Mouse (Mus musculus) CH12.LX (cell line): ENCODE measurements around the gene Olfr766-ps1. TPM values are rescaled to one million over a fixed set of nuclear protein-coding genes. Genes with fewer than 3 reads are reported as not detected.

ENCODE experiments used
- DNase-seq: peaks from one replicate; pipeline ENCODE4 v3.0.0-alpha.2; 2013; ENCODE audit errors: extremely low read depth
- H3K27ac ChIP-seq: 2 replicates; pipeline ENCODE4 v1.5.1; 2012; ENCODE audit warnings: low read depth, mild to moderate bottlenecking, control low read depth, moderate library complexity; ENCODE audit not compliant: insufficient read depth
- H3K27me3 ChIP-seq: replicated peaks from 2 replicates; pipeline ENCODE3; 2012; ENCODE audit warnings: inconsistent platforms
- H3K36me3 ChIP-seq, 2 experiments: replicated peaks in 1 of 2; 2 replicates each; pipeline versions ENCODE3 to v1.6.1; 2012; ENCODE audit warnings: inconsistent platforms in 1 of 2, low read length in 1 of 2, mild to moderate bottlenecking in 1 of 2, mixed read lengths in 1 of 2, moderate library complexity in 1 of 2; ENCODE audit not compliant: control insufficient read depth in 1 of 2, insufficient read depth in 1 of 2
- H3K4me1 ChIP-seq, 2 experiments: 2 replicates each; pipeline ENCODE4 v1.6.1; 2012; ENCODE audit warnings: inconsistent platforms in 1 of 2, moderate library complexity in 1 of 2; ENCODE audit not compliant: insufficient read depth in 2 of 2, control insufficient read depth in 1 of 2
- H3K4me2 ChIP-seq: 2 replicates; pipeline ENCODE4 v1.6.1; 2012; ENCODE audit warnings: low read depth, mild to moderate bottlenecking, control low read depth; ENCODE audit not compliant: poor library complexity, insufficient read depth, severe bottlenecking
- H3K4me3 ChIP-seq, 3 experiments: fragments of 150-350 bp in 1 of 3; sonication (generic) in 1 of 3; replicated peaks in 1 of 3; 2 replicates each; pipeline versions ENCODE3 to v1.5.1; 2011 to 2012; ENCODE audit warnings: low read depth in 2 of 3, low read length in 2 of 3, mild to moderate bottlenecking in 2 of 3, moderate library complexity in 2 of 3, control low read depth in 1 of 3, improper control_type of control experiment in 1 of 3, inconsistent platforms in 1 of 3, mixed read lengths in 1 of 3; ENCODE audit not compliant: poor library complexity in 1 of 3
- H3K79me2 ChIP-seq: replicated peaks from 2 replicates; pipeline ENCODE4 v1.6.1; 2012; ENCODE audit warnings: mild to moderate bottlenecking, moderate library complexity; ENCODE audit not compliant: control insufficient read depth, poor library complexity, insufficient read depth, severe bottlenecking; ENCODE audit errors: extremely low read depth
- H3K9ac ChIP-seq: 2 replicates; pipeline ENCODE4 v1.6.1; 2012; ENCODE audit warnings: low read depth, mild to moderate bottlenecking, control low read depth, moderate library complexity; ENCODE audit not compliant: insufficient read depth
- H3K9me3 ChIP-seq: replicated peaks from 2 replicates; pipeline ENCODE3; 2012; ENCODE audit warnings: low read length, inconsistent platforms, mixed read lengths
- BHLHE40 ChIP-seq: IDR thresholded peaks from 2 replicates; pipeline ENCODE4 v1.6.1; 2011; ENCODE audit warnings: mild to moderate bottlenecking, low read depth, low read length, improper control_type of control experiment
- CHD1 ChIP-seq: IDR thresholded peaks from 2 replicates; pipeline ENCODE4 v1.6.1; 2012; ENCODE audit warnings: low read depth, low read length, improper control_type of control experiment, inconsistent platforms
- CTCF ChIP-seq, 2 experiments: IDR thresholded peaks in 1 of 2; conservative IDR thresholded peaks in 1 of 2; 2 replicates each; pipeline ENCODE4 v1.5.1; 2011 to 2012; ENCODE audit warnings: low read depth in 2 of 2, low read length in 2 of 2, improper control_type of control experiment in 1 of 2, inconsistent platforms in 1 of 2, mild to moderate bottlenecking in 1 of 2, moderate library complexity in 1 of 2
- E2F4 ChIP-seq: IDR thresholded peaks from 2 replicates; pipeline ENCODE4 v1.6.1; 2011; ENCODE audit warnings: low read depth, low read length, improper control_type of control experiment; ENCODE audit not compliant: insufficient replicate concordance
- ETS1 ChIP-seq: conservative IDR thresholded peaks from 2 replicates; pipeline ENCODE4 v1.6.1; 2012; ENCODE audit warnings: low read depth, mild to moderate bottlenecking, inconsistent platforms, low read length, improper control_type of control experiment, moderate library complexity
- GABPA ChIP-seq: IDR thresholded peaks from 2 replicates; pipeline ENCODE4 v1.6.1; 2012; ENCODE audit warnings: low read depth, low read length, improper control_type of control experiment, inconsistent platforms; ENCODE audit not compliant: insufficient replicate concordance
- HCFC1 ChIP-seq: IDR thresholded peaks from 2 replicates; pipeline ENCODE4 v1.6.1; 2012; ENCODE audit warnings: low read depth, mild to moderate bottlenecking, inconsistent platforms, low read length, improper control_type of control experiment
- JUND ChIP-seq: conservative IDR thresholded peaks from 2 replicates; pipeline ENCODE4 v1.6.1; 2011; ENCODE audit warnings: low read depth, low read length, improper control_type of control experiment
- KAT2A ChIP-seq: IDR thresholded peaks from 2 replicates; pipeline ENCODE4 v1.6.1; 2012; ENCODE audit warnings: low read length, improper control_type of control experiment, inconsistent platforms; ENCODE audit not compliant: insufficient replicate concordance
- MAX ChIP-seq: IDR thresholded peaks from 2 replicates; pipeline ENCODE4 v1.6.1; 2011; ENCODE audit warnings: low read length, improper control_type of control experiment
- MYC ChIP-seq: IDR thresholded peaks from 2 replicates; pipeline ENCODE4 v1.6.1; 2011; ENCODE audit warnings: low read depth, mild to moderate bottlenecking, improper control_type of control experiment, low read length
- NRF1 ChIP-seq: IDR thresholded peaks from 2 replicates; pipeline ENCODE4 v1.6.1; 2014; ENCODE audit warnings: low read depth, mild to moderate bottlenecking, inconsistent platforms, low read length, improper control_type of control experiment, moderate library complexity
- PAX5 ChIP-seq: IDR thresholded peaks from 2 replicates; pipeline ENCODE4 v1.6.1; 2012; ENCODE audit warnings: low read length, inconsistent platforms, mixed read lengths
- POLR2AphosphoS2 ChIP-seq: IDR thresholded peaks from 2 replicates; pipeline ENCODE4 v1.6.1; 2011; ENCODE audit warnings: low read depth, low read length, improper control_type of control experiment
- SIN3A ChIP-seq: IDR thresholded peaks from 2 replicates; pipeline ENCODE4 v1.6.1; 2012; ENCODE audit warnings: low read length, improper control_type of control experiment, inconsistent platforms
- SMC3 ChIP-seq: IDR thresholded peaks from 2 replicates; pipeline ENCODE4 v1.6.1; 2011; ENCODE audit warnings: low read depth, low read length, improper control_type of control experiment
- TCF12 ChIP-seq: IDR thresholded peaks from 2 replicates; pipeline ENCODE4 v1.6.1; 2014; ENCODE audit warnings: low read depth, mild to moderate bottlenecking, inconsistent platforms, low read length, improper control_type of control experiment
- UBTF ChIP-seq: IDR thresholded peaks from 2 replicates; pipeline ENCODE4 v1.6.1; 2012; ENCODE audit warnings: low read depth, mild to moderate bottlenecking, inconsistent platforms, low read length, improper control_type of control experiment, moderate library complexity
- USF1 ChIP-seq: IDR thresholded peaks from 2 replicates; pipeline ENCODE4 v1.6.1; 2014; ENCODE audit warnings: low read depth, mild to moderate bottlenecking, inconsistent platforms, low read length, improper control_type of control experiment
- ZKSCAN1 ChIP-seq: IDR thresholded peaks from 2 replicates; pipeline ENCODE4 v1.6.1; 2012; ENCODE audit warnings: low read depth, inconsistent platforms, low read length, improper control_type of control experiment, borderline replicate concordance
- dilution Hi-C: fragments of 300-500 bp; cut with MboI; formaldehyde crosslinking; loops from 2 replicates; pipeline ENCODE4 v1.14.3; 2020; ENCODE audit warnings: low sequenced_read_pairs; ENCODE audit not compliant: extremely low pct_unique_long_range_greater_than_20kb, extremely low pct_ligation_motif_present
- in situ Hi-C: fragments of 300-500 bp; cut with MboI; formaldehyde crosslinking; loops from 3 replicates; pipeline ENCODE4 v1.14.3; 2019; ENCODE audit warnings: low sequenced_read_pairs, low pct_ligation_motif_present, low pct_unique_long_range_greater_than_20kb, mixed read lengths
- polyA plus RNA-seq: library from polyadenylated mRNA; unstranded; fragments of >175 nt; gene quantifications from 2 replicates; pipeline ENCODE4 v1.2.1, GENCODE M21; 2012; ENCODE audit warnings: low read depth; ENCODE audit not compliant: insufficient read length
- total RNA-seq, 2 experiments: library from RNA; depleted of rRNA; stranded (reverse); fragments of 300-350 nt in 1 of 2; fragments of >200 nt in 1 of 2; gene quantifications; 2 replicates each; pipeline ENCODE4 v1.2.3; 2012 to 2014

The Olfr766-ps1 gene
- total RNA-seq (2012; rRNA removed): not detected in 2 replicates
- total RNA-seq (2014; rRNA removed): not detected in 2 replicates
- polyA plus RNA-seq: not detected in 2 replicates

GRCm38 (mm10) chr10:129068877-129069276 lies at the start of gene Olfr766-ps1:
Gene Olfr766-ps1 (minus strand): TSS chr10:129068977.
- Histone ChIP-seq H3K9ac (no peak within 1 kb of the TSS), H3K36me3 (no peaks in the 10 kb centered on the region), H3K27me3 (no peaks in the 10 kb centered on the region), H3K4me2 (no peak within 1 kb of the TSS), H3K4me1 (no peaks in the 10 kb centered on the region), H3K4me3 (no peak within 1 kb of the TSS), H3K27ac (no peak within 1 kb of the TSS), H3K79me2 (no peaks in the 10 kb centered on the region), H3K9me3 (no peaks in the 10 kb centered on the region)
- in situ Hi-C loops: no loop called here
- dilution Hi-C loops: no loop called here
- no peak for DNase-seq
- TF ChIP-seq PAX5: no peak
- TF ChIP-seq MAX: no peak
- TF ChIP-seq POLR2AphosphoS2: no peak
- no peak for TF ChIP-seq HCFC1

- Histone ChIP-seq H3K4me1 (no peaks in the 10 kb centered on the region), H3K27me3 (no peaks in the 10 kb centered on the region), H3K4me2 (no peak within 1 kb of the TSS), H3K27ac (no peak within 1 kb of the TSS), H3K36me3 (no peaks in the 10 kb centered on the region), H3K79me2 (no peaks in the 10 kb centered on the region)
- TF ChIP-seq PAX5 (no peak), CTCF (conservative IDR thresholded peaks at IDR 0.05 in 1 of 2, IDR thresholded peaks at IDR 0.05 in 1 of 2; ENCODE audit: low read depth in 2 of 2, low read length in 2 of 2) (no peak), ETS1 (no peak), UBTF (no peak), KAT2A (no peak), HCFC1 (no peak), MYC (no peak), NRF1 (no peak), TCF12 (no peak), POLR2AphosphoS2 (no peak), JUND (no peak), ZKSCAN1 (no peak), E2F4 (no peak), USF1 (no peak), SMC3 (no peak), CHD1 (no peak), GABPA (no peak), MAX (no peak), BHLHE40 (no peak), SIN3A (no peak)
- TF ChIP-seq, all 38 proteins: peak for 0
- in situ Hi-C loops: no loop called here
- no peaks in the 10 kb centered on the region for H3K9me3 ChIP-seq
- dilution Hi-C loops: no loop called here
- no peak within 1 kb of the TSS for H3K9ac ChIP-seq
- no peak for DNase-seq
- no peak within 1 kb of the TSS for H3K4me3 ChIP-seq
Measured at GRCm38 (mm10) chr10:129117761-129118160, 49.0 kb upstream of the Olfr766-ps1 start, which contains the start of gene Olfr769. Gene Olfr769 (minus strand): TSS chr10:129117861.
